Mouse (Mus musculus) heart, embryonic 10.5 days (tissue): ENCODE data around the gene Brd9. TPM values are rescaled to one million over a fixed set of nuclear protein-coding genes. Genes with fewer than 3 reads are reported as not detected.

Experiments used
- DNase-seq: peaks from one replicate; pipeline ENCODE4 v3.0.0-alpha.2; 2017; ENCODE audit warnings: low spot score
- H3K27ac ChIP-seq: fragments of 300-500 bp; sonication (generic); 2 replicates; pipeline ENCODE4 v1.5.1; 2016; ENCODE audit warnings: mild to moderate bottlenecking
- H3K27me3 ChIP-seq: fragments of 300-500 bp; sonication (generic); 2 replicates; pipeline ENCODE4 v1.6.1; 2016; ENCODE audit warnings: mild to moderate bottlenecking; ENCODE audit not compliant: poor library complexity, insufficient read depth, severe bottlenecking
- H3K36me3 ChIP-seq: fragments of 300-500 bp; sonication (generic); 2 replicates; pipeline ENCODE4 v1.6.1; 2016; ENCODE audit warnings: mild to moderate bottlenecking, moderate library complexity
- H3K4me1 ChIP-seq: fragments of 300-500 bp; sonication (generic); 2 replicates; pipeline ENCODE4 v1.6.1; 2016; ENCODE audit warnings: mild to moderate bottlenecking
- H3K4me3 ChIP-seq: fragments of 300-500 bp; sonication (generic); 2 replicates; pipeline ENCODE4 v1.5.1; 2016; ENCODE audit warnings: mild to moderate bottlenecking, moderate library complexity
- H3K9me3 ChIP-seq: fragments of 300-500 bp; sonication (generic); 2 replicates; pipeline ENCODE4 v1.6.1; 2016; ENCODE audit warnings: mild to moderate bottlenecking, moderate library complexity
- WGBS: fragments of 180-500 bp; shearing (Covaris S2); methylation state at CpG from one replicate; pipeline ENCODE4 v1.1.7; 2016; 5-methylcytosine and 5-hydroxymethylcytosine counted together
- polyA plus RNA-seq: library from polyadenylated mRNA; unstranded; fragments of >200 nt; fragmentation: Nextera tagmentation; extraction: Ambion mirVana; gene quantifications from 2 replicates; pipeline ENCODE4 v1.2.1, GENCODE M21; 2016

Gene Brd9
- polyA plus RNA-seq = 38.4 and 43.5 TPM in 2 replicates

- Histone ChIP-seq H3K36me3 (peaks cover 55% of the 10 kb centered on the region), H3K4me3 (peak within 1 kb of the TSS; percentile 82), H3K27me3 (no peaks in the 10 kb centered on the region), H3K27ac (peak within 1 kb of the TSS; percentile 98), H3K9me3 (no peaks in the 10 kb centered on the region), H3K4me1 (peaks cover 13% of the 10 kb centered on the region)
- peak; percentile 96 for DNase-seq
- WGBS = under 1% methylated on average over 82 of the region's 82 CpGs
Observed at GRCm38 (mm10) chr13:73937321-73938176, at the start of gene Brd9, which contains the start of gene Trip13. Gene Brd9, plus strand, starts transcription at chr13:73937811. Gene Trip13, minus strand, starts transcription at chr13:73937784.

DNA sequence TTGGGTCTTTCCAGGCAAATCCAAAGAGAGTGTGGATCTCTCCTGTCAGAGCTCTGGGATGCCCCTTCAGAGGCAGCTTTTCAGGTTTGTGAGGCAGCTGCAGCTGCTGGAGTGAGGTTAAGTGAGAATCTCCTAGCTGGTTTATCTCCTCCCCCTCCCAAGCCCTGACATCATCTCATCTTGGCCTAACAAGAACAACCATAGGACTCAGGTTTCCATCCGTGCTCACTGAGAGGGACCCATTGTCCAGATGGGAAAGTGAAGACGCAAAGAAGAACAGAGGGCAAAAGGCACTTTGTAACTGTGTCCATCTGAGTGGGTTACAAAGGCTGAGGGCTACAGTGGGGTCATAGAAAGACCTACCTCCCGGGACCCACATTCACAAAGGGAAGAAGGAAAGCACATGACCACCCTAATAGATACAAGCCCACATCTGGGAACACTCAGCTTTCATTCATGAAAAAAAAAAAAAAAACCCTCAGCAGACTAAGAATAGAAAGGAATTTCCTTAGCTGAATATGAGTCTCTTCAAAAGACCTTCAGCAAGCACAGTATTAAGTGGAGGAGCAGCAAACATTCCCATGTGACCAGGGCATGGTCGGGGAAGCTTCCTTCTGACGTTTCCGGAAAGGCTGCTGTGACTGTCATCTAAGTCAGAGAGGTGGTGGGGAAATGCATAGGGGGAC lies 45.0 kb upstream of the Brd9 start:
- Histone ChIP-seq H3K36me3 (no peaks in the 10 kb centered on the region), H3K9me3 (no peaks in the 10 kb centered on the region), H3K4me3 (no peak overlapping the region), H3K27ac (peak overlapping the region; percentile 19; the same call in 1 of the 2 replicates), H3K27me3 (no peaks in the 10 kb centered on the region), H3K4me1 (peaks cover 14% of the 10 kb centered on the region; the same call in 1 of the 2 replicates)
- no peak for DNase-seq
- 37% methylated on average over 6 of the region's 6 CpGs for WGBS

DNA sequence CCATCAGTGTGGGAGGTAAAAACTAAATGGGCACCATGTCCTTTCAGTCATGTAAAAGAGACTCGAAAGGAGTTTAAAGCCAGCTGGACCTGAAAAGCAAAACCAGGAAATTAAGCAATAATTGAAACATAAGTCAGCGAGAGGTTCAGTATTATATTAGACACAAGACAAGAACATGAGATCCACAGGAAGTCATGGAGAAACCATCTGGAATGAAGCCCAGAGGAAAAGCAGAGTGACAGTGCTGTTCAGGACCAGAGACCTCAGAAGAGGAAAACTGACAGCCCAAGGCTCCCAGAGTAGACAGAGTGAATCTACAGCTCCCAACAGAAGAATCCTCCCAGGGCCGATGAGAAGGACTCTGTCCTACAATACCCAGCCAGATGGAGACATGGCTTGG lies 40.0 kb upstream of the Brd9 start:
- 74% methylated on average over 3 of the region's 3 CpGs for WGBS
- Histone ChIP-seq H3K9me3 (no peaks in the 10 kb centered on the region), H3K4me3 (no peak overlapping the region), H3K4me1 (peaks cover 7% of the 10 kb centered on the region; the same call in 1 of the 2 replicates), H3K27me3 (no peaks in the 10 kb centered on the region), H3K36me3 (no peaks in the 10 kb centered on the region), H3K27ac (no peak overlapping the region)
- DNase-seq = no peak

DNA sequence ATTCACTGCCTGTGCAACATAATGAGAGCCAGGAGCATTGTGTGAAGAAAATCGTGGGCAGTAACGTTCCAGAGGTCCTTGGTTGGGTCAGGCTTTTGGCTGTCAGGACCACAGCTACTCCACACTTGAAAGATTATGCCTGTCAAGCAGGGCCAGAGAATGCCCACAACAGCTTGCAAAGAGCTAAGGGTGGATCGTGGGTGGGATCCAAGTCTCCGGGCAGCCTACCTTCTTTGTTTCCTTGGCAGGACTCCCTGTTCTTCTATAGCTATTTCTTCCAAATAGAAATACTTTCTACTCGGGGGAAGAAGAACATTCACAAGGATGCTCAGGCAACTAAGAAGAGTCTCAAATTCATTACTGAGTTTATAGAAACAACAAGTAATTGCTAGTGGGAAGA lies 30.5 kb upstream of the Brd9 start:
- Histone ChIP-seq H3K27ac (no peak overlapping the region), H3K4me3 (no peak overlapping the region), H3K27me3 (no peaks in the 10 kb centered on the region), H3K9me3 (no peaks in the 10 kb centered on the region), H3K4me1 (no peaks in the 10 kb centered on the region), H3K36me3 (peaks cover 16% of the 10 kb centered on the region)
- WGBS = 87% methylated on average over 5 of the region's 5 CpGs
- no peak for DNase-seq

GRCm38 (mm10) chr13:73907683-73908412 lies 29.8 kb upstream of the Brd9 start:
- Histone ChIP-seq H3K9me3 (no peaks in the 10 kb centered on the region), H3K27ac (no peak overlapping the region), H3K4me1 (no peaks in the 10 kb centered on the region), H3K27me3 (no peaks in the 10 kb centered on the region), H3K4me3 (no peak overlapping the region), H3K36me3 (peaks cover 21% of the 10 kb centered on the region)
- no peak for DNase-seq
- 65% methylated on average over 2 of the region's 2 CpGs for WGBS

DNA sequence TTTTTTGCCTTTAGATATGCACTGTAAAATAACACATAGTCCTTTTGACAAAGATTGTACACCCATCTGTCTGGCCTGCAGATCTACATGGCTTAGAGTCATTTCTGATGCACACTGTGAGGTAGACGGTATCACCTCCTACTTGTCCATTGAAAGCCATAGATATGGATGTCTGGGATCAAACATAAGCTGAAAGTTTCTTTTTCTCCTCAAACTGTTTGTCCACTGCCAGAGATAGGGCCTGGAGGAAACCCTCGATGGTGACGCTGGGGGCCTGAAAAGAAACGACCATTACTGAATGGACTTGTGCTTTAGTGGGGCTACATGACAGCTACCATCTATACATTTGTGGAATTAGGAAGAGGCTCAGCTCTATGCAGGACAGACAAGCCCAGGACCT lies 24.5 kb upstream of the Brd9 start:
- no peaks in the 10 kb centered on the region for H3K27me3 ChIP-seq
- H3K27ac ChIP-seq = no peak overlapping the region
- H3K36me3 ChIP-seq = peaks cover 71% of the 10 kb centered on the region
- 83% methylated on average over 4 of the region's 4 CpGs for WGBS
- peak; percentile 57 for DNase-seq
- H3K4me1 ChIP-seq = no peaks in the 10 kb centered on the region
- no peaks in the 10 kb centered on the region for H3K9me3 ChIP-seq
- H3K4me3 ChIP-seq = no peak overlapping the region

DNA sequence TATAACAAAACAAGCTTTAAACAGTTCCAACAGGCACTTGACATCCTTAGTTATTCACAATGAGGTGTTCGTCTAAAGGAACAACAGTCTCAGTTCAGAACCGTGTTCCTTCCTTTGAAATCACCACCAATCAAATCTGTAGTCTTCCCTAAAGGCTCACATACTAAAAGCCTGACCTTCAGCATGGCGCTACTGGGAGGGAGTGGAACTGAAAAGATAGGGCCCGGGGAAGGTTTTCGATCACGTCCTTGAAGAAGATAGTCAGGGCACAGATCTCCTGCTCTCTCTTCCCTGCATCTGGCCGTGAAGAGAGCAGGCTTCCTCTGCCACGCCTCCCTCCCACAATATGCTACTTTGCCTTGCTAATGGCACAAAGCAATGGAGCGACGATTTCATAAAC lies 5.4 kb upstream of the Brd9 start:
- H3K4me3 ChIP-seq = no peak overlapping the region
- WGBS = 90% methylated on average over 10 of the region's 10 CpGs
- DNase-seq = peak; percentile 63
- H3K4me1 ChIP-seq = peaks cover 5% of the 10 kb centered on the region; the same call in 1 of the 2 replicates
- no peak overlapping the region for H3K27ac ChIP-seq
- H3K9me3 ChIP-seq = no peaks in the 10 kb centered on the region
- peaks cover 76% of the 10 kb centered on the region for H3K36me3 ChIP-seq
- H3K27me3 ChIP-seq = no peaks in the 10 kb centered on the region

DNA sequence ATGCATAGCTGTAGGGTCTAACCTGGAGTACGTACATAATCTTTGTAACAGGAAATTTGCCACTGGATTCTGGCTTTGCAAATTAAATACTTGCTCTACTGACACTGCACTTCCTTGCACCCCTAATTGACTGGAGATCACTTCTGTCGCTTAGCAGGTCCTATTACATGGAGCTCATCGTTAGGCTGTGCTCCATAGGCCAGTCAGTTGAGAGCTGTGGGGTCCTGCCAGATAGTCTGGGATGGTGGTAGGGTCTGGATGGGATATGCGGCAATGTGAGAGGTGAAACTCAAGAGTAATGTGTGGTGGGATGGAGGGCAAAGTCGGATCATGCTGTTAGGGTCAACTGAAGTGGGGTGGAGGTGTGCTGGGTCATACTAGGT lies 682 bp upstream of the Brd9 start:
- DNase-seq = no peak
- no peaks in the 10 kb centered on the region for H3K9me3 ChIP-seq
- H3K27me3 ChIP-seq = no peaks in the 10 kb centered on the region
- H3K4me3 ChIP-seq = peak overlapping the region; percentile 82
- H3K36me3 ChIP-seq = peaks cover 55% of the 10 kb centered on the region
- peak overlapping the region; percentile 98 for H3K27ac ChIP-seq
- H3K4me1 ChIP-seq = peaks cover 13% of the 10 kb centered on the region
- WGBS = 12% methylated on average over 5 of the region's 5 CpGs

DNA sequence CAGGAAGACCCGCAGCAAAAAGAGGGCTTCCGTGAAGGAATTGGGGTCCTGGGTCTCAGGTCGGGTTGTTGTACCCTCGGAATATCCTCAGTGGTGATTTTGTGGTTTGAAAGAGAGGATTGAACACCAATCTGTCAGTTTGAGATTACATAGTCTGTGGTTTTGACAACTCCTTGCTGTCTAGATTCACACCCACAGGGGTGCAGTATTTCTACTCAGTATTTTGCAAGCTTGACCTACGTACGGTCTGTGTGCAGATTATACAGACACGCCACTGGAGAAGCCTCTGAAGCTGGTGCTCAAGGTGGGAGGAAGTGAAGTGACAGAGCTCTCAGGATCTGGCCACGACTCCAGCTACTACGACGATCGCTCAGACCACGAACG lies 558 bp downstream of the Brd9 start:
- peak overlapping the region; percentile 82 for H3K4me3 ChIP-seq
- H3K36me3 ChIP-seq = peaks cover 55% of the 10 kb centered on the region
- DNase-seq = no peak
- H3K27ac ChIP-seq = peak overlapping the region; percentile 98
- H3K27me3 ChIP-seq = no peaks in the 10 kb centered on the region
- H3K4me1 ChIP-seq = peaks cover 13% of the 10 kb centered on the region
- H3K9me3 ChIP-seq = no peaks in the 10 kb centered on the region
- WGBS = 39% methylated on average over 13 of the region's 13 CpGs

DNA sequence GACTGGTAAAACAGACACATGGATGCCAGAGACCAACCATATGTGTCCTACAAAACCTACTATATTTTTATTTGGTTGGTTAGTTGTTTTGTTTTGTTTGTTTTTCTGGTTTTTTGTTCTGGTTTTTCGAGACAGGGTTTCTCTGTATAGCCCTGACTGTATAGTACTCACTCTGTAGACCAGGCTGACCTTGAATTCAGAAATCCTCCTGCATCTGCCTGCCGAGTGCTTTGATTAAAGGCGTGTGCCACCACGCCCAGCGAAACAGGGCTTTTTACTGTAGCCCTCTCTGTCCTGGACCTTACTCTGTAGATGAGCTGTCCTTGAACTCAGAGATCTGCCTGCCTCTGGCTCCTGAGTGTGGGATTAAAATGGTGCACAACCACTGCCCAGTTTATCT lies 1.5 kb downstream of the Brd9 start:
- no peak overlapping the region for H3K4me3 ChIP-seq
- no peaks in the 10 kb centered on the region for H3K27me3 ChIP-seq
- no peak overlapping the region for H3K27ac ChIP-seq
- 95% methylated on average over 5 of the region's 5 CpGs for WGBS
- H3K9me3 ChIP-seq = no peaks in the 10 kb centered on the region
- H3K4me1 ChIP-seq = peaks cover 13% of the 10 kb centered on the region
- peaks cover 60% of the 10 kb centered on the region for H3K36me3 ChIP-seq
- DNase-seq = peak; percentile 56

GRCm38 (mm10) chr13:73944606-73945005 lies 7.0 kb downstream of the Brd9 start:
- Histone ChIP-seq H3K36me3 (peaks cover 91% of the 10 kb centered on the region), H3K27ac (no peak overlapping the region), H3K27me3 (no peaks in the 10 kb centered on the region), H3K4me3 (no peak overlapping the region), H3K4me1 (no peaks in the 10 kb centered on the region), H3K9me3 (no peaks in the 10 kb centered on the region)
- 87% methylated on average over 9 of the region's 9 CpGs for WGBS
- DNase-seq = peak; percentile 67

DNA sequence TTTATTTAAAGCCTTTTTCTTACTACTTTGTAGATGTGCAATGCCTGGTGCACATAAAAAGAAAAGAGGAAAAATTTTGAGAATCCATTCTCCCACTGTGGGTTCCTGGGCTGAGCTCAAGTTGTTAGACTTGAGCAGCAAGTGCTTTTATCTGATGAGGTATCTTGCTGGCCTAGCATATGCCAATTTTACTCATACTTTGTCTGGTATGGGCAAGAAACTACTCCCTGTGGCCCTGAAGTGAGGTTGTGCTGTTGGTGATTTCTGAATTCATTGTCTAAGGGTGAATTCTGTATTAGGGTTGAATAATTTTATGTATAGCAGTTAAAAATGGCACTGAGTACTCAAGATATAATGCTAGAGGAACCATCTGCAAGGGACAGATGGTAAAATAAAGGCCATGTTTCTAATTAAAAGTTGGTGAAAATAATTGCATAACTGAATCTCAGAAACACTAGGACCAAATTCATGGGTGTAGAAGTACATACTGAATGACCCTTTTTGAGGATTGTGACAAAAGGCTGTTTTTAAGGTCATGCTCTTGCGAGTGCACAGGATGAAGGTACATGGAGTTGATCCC lies 16.0 kb downstream of the Brd9 start:
- Histone ChIP-seq H3K4me1 (no peaks in the 10 kb centered on the region), H3K4me3 (no peak overlapping the region), H3K9me3 (no peaks in the 10 kb centered on the region), H3K36me3 (peaks cover 94% of the 10 kb centered on the region), H3K27me3 (no peaks in the 10 kb centered on the region), H3K27ac (no peak overlapping the region)
- no peak for DNase-seq
- 92% methylated on average over 1 of the region's 1 CpGs for WGBS
